Mouse (Mus musculus): ENCODE results near the gene Mast3. TPM values are rescaled to one million over a fixed set of nuclear protein-coding genes. Genes with fewer than 3 reads are reported as not detected.
A peak's percentile ranks its signal among the peaks of the same experiment; 100 is the strongest.

The Mast3 gene
- polyA plus RNA-seq, 1 experiment from 2014 or later = 9.8 TPM

- H3K4me3 ChIP-seq = peak within 1 kb of the TSS; percentile 80
- H3K27me3 ChIP-seq (ENCODE audit: low read depth, poor library complexity, severe bottlenecking) = peaks cover 30% of the 10 kb centered on the region
- H3K4me1 ChIP-seq = peaks cover 46% of the 10 kb centered on the region
- H3K9me3 ChIP-seq (replicated peaks) = no peaks in the 10 kb centered on the region
- peak within 1 kb of the TSS; percentile 85 for H3K27ac ChIP-seq (replicated peaks)
- WGBS = under 1% methylated on average over 53 of the region's 55 CpGs
- H3K36me3 ChIP-seq = peaks cover 24% of the 10 kb centered on the region
- peak; percentile 98 for DNase-seq (ENCODE audit: low spot score)
Measured at GRCm38 (mm10) chr8:70760775-70761406, 44.0 kb downstream of the Mast3 start, which contains the start of gene Mpv17l2. Mpv17l2 (minus strand) TSS chr8:70760946.

DNA sequence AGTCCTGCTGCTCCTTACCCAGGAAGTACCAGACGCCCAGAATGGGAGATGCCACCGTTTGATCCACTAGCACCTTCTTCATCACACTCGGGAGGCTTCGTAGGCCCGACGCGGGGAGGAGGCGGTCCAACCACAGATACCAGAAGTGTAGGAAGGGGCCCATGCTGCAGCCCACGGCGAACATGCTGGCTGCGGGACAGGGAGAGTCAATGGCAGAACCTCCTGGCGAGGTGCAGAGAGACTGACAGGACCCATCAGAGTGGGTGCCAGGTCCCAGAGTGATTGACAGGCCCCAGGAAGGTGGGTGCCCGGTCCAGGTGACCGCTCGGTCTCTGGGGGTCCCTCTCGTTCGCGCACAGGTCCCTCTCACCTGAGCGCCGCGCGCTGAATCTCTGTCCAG is 44.5 kb downstream of the Mast3 start:
- Histone ChIP-seq H3K4me1 (peaks cover 46% of the 10 kb centered on the region), H3K9me3 (replicated peaks) (no peaks in the 10 kb centered on the region), H3K27me3 (ENCODE audit: low read depth, poor library complexity, severe bottlenecking) (peaks cover 30% of the 10 kb centered on the region), H3K27ac (replicated peaks) (peak overlapping the region; percentile 85), H3K4me3 (peak overlapping the region; percentile 80), H3K36me3 (peaks cover 24% of the 10 kb centered on the region)
- 2% methylated on average over 22 of the region's 22 CpGs for WGBS
- no peak for DNase-seq (ENCODE audit: low spot score)

DNA sequence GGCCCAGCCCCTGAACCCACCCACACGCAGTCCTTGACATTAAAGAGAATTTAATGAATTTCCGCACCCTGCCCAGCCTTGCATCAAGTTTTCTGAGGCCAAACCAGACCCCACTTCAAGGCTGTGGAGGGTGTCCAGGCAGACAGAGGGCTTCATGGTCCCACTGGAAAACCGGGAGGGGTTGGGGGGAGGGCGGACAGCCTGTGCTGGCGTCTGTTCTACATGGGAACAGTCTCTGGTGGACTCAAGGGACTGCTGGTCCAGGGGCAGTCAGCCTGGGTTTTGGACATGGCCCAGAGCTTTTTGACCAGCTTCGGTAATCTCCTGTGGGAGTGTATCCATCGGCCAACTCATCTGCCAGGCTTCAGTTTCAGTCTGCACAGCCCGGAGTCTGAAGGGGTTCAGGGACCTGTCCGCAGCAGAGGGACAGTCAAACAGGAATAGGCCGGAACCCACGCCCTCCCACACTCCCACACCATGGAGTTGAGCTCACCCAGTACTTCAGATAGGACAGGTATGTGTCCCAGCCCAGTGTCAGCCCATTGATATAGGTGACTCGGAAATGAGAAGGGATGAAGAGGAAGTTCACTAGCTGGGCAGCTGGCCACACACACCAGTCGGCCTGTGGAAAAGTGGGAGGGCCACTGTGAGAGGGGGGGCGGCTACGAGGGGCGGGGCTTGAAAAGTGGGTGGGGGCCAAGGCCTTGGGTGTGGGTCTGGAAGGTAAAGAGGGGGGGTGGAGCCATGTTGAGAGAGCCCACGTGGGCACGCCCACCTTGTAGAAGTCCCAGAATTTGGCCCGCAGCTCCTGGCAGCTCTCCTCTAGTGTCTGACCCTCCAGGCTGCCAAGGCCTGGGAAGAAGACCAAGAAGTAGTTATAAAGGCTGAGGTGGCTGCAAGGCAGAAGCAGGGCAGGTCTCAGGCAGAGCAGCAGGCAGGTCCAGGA is 46.0 kb downstream of the Mast3 start:
- H3K36me3 ChIP-seq = peaks cover 24% of the 10 kb centered on the region
- peaks cover 59% of the 10 kb centered on the region for H3K4me1 ChIP-seq
- WGBS = 74% methylated on average over 19 of the region's 19 CpGs
- peak overlapping the region; percentile 80; the same call in 1 of the 2 replicates for H3K4me3 ChIP-seq
- H3K27ac ChIP-seq (replicated peaks) = no peak overlapping the region
- no peaks in the 10 kb centered on the region for H3K9me3 ChIP-seq (replicated peaks)
- DNase-seq (ENCODE audit: low spot score) = no peak
- H3K27me3 ChIP-seq (ENCODE audit: low read depth, poor library complexity, severe bottlenecking) = peaks cover 24% of the 10 kb centered on the region

DNA sequence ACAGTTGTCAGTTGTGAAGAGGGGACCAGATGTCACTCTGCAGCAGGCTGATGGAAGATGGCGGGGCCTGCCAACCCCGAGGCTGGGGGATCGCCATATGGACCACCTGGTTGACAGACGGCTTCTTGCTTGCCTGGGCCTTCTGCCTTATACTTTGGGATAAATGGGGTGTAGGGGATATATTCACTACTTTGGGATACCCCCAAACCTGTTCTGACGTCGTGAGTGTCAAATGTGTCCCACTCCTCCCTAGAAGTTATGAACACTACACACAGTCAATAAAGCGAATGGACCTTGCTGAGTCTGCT is 46.6 kb downstream of the Mast3 start:
- 0 out of 2 replicates have a peak overlapping the region, but pooled peaks have one; percentile 14 for H3K4me3 ChIP-seq
- peaks cover 24% of the 10 kb centered on the region for H3K27me3 ChIP-seq (ENCODE audit: low read depth, poor library complexity, severe bottlenecking)
- 90% methylated on average over 7 of the region's 7 CpGs for WGBS
- H3K4me1 ChIP-seq = peaks cover 64% of the 10 kb centered on the region
- H3K36me3 ChIP-seq = peaks cover 24% of the 10 kb centered on the region
- H3K9me3 ChIP-seq (replicated peaks) = no peaks in the 10 kb centered on the region
- no peak overlapping the region for H3K27ac ChIP-seq (replicated peaks)
- no peak for DNase-seq (ENCODE audit: low spot score)

DNA sequence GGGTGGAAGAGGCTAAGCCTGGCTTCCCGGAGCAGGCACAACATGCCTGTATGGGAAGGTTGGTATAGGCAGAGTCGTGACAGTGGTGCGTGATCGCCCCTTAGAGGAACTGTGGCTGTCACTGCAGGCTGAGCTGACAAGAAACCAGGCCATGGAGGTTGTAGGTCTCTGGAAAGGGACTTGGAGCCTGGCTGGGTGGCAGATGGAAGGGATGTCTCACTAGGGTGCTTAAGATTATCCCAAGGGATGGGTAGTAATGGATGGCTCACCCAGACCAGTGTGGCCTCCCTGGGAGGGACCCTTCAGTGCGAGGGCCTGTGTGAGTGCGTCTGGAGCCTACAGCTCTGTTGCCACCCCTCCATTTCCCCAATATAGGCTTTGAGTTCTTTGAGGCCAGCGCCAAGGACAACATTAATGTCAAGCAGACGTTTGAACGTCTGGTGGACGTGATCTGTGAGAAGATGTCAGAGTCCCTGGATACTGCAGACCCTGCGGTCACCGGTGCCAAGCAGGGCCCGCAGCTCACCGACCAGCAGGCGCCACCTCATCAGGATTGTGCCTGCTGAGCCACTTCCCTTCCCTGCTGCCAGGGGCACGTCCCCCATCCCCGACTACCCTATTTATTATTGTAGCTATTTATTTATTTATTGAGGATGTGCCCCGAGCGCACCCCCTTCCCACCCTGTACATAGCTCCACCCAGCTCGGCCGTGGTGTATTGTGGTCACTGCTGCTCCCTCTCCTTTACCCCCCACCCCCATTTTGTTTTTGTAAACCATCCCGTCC is 47.1 kb downstream of the Mast3 start:
- H3K27ac ChIP-seq (replicated peaks) = no peak overlapping the region
- DNase-seq (ENCODE audit: low spot score) = no peak
- peaks cover 70% of the 10 kb centered on the region for H3K4me1 ChIP-seq

DNA sequence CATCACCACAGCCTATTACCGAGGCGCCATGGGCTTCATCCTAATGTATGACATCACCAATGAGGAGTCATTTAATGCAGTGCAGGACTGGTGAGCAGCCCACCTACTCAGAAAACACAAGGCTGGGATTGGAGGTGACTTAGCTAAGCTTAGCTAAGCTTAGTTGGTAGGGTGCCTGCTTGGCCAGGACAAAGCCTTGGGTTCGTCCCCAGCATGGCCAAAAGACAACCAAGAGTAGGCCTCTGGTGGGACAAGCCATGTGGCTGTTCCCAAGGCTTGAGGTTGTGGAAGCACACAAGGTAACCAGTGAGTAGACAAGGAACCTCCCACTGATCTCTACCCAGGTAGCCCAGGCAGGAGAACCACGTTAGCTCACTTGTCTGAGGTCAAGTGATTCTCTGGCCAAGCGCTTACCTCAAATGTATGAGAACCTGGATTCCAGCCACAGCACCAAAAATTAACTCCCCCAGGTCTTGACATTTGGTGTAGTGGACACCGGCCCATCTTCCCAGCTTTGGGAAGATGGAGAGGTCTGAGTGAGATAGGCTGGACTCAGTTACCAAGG is 48.3 kb downstream of the Mast3 start:
- Histone ChIP-seq H3K27me3 (ENCODE audit: low read depth, poor library complexity, severe bottlenecking) (peaks cover 29% of the 10 kb centered on the region), H3K36me3 (peaks cover 24% of the 10 kb centered on the region), H3K9me3 (replicated peaks) (no peaks in the 10 kb centered on the region), H3K4me3 (no peak overlapping the region), H3K27ac (replicated peaks) (no peak overlapping the region), H3K4me1 (peaks cover 63% of the 10 kb centered on the region)
- no peak for DNase-seq (ENCODE audit: low spot score)
- 86% methylated on average over 6 of the region's 6 CpGs for WGBS

More for the DNA sequence above, 47.1 kb downstream of the Mast3 start:
- Histone ChIP-seq H3K4me3 (0 out of 2 replicates have a peak overlapping the region, but pooled peaks have one; percentile 1), H3K36me3 (peaks cover 24% of the 10 kb centered on the region), H3K9me3 (replicated peaks) (no peaks in the 10 kb centered on the region), H3K27me3 (ENCODE audit: low read depth, poor library complexity, severe bottlenecking) (peaks cover 28% of the 10 kb centered on the region)
- 71% methylated on average over 22 of the region's 22 CpGs for WGBS

DNA sequence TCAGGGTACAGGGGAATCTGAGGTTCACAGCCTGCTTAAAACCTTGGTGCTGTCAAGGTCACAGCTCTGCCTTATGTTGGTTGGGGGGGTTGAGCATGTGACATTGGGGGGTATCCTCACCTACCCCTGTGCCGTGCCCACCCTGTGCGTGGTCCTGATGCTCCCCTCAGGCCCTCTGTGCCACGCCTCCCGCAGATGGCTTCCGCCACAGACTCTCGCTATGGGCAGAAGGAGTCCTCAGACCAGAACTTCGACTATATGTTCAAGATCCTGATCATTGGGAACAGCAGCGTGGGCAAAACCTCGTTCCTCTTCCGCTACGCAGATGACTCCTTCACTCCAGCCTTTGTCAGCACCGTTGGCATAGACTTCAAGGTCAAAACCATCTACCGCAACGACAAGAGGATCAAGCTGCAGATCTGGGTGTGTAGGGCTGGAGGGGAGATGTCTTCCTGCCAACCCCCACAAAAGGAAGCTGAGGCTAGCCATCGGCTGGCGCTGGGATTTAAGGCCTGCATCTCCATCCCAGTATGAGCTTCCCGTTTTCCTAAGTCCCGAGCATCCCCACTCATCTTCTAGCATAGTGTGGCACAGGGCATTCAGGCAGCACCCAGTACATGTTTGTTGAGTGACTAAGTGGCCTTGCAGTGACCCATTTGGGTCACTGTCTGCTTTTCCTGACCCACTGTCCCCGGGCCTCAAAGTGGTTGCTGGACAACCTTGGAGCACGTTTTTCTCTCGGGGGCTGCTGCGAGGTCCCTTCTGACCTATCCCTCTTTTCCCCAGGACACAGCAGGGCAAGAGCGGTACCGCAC is 49.0 kb downstream of the Mast3 start:
- H3K27me3 ChIP-seq (ENCODE audit: low read depth, poor library complexity, severe bottlenecking) = peaks cover 29% of the 10 kb centered on the region
- peaks cover 24% of the 10 kb centered on the region for H3K36me3 ChIP-seq
- no peaks in the 10 kb centered on the region for H3K9me3 ChIP-seq (replicated peaks)
- DNase-seq (ENCODE audit: low spot score) = no peak
- WGBS = 87% methylated on average over 24 of the region's 24 CpGs
- no peak overlapping the region for H3K27ac ChIP-seq (replicated peaks)
- H3K4me3 ChIP-seq = peak overlapping the region; percentile 78
- peaks cover 56% of the 10 kb centered on the region for H3K4me1 ChIP-seq

DNA sequence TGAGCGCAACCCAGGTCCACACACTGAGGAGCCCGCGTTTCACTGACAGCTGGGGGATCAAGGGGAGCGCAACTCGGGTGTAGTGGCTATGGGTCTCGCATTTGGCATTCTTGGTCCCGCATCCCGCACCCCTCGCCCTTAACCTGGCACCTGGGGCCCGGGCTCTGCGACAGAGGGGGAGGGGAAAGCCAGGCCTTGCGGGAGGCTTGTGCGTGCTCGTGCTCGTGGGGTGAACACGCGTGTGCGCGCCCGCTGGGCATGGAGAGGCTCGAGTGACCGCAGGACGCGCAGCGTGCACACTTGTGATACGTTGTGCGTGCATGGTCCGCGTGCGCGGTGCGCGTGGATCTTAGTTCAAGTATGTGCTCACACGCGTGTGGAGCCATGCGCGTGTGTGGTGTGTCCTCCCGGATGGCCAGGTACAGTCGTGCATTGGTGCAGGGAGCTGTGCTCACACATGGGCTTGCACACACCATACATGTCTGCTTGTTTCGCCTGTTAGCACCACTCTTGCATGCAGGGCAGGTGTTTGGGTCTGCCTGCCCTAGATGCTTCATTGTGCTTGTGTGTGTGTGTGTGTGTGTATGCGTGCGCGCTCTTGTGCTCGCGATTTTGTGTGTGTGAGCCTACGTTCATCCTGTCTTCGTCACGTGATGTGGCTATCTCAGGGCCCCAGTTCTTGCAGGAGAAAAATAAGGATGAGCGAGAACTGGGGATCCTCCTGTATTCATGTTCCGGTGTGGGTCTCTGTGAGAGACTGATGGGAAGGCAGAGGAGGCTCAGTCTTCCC is 49.8 kb downstream of the Mast3 start:
- Histone ChIP-seq H3K4me3 (peak overlapping the region; percentile 78), H3K27me3 (ENCODE audit: low read depth, poor library complexity, severe bottlenecking) (peaks cover 29% of the 10 kb centered on the region), H3K9me3 (replicated peaks) (no peaks in the 10 kb centered on the region), H3K36me3 (peaks cover 24% of the 10 kb centered on the region), H3K4me1 (peaks cover 48% of the 10 kb centered on the region), H3K27ac (replicated peaks) (peak overlapping the region; percentile 84)
- 24% methylated on average over 50 of the region's 50 CpGs for WGBS
- no peak for DNase-seq (ENCODE audit: low spot score)

- DNase-seq (ENCODE audit: low spot score) = peak; percentile 97
- peak within 1 kb of the TSS; percentile 78 for H3K4me3 ChIP-seq
- 9% methylated on average over 37 of the region's 37 CpGs for WGBS
- H3K4me1 ChIP-seq = peaks cover 40% of the 10 kb centered on the region
- H3K27me3 ChIP-seq (ENCODE audit: low read depth, poor library complexity, severe bottlenecking) = peaks cover 26% of the 10 kb centered on the region
- H3K27ac ChIP-seq (replicated peaks) = peak within 1 kb of the TSS; percentile 84
- no peaks in the 10 kb centered on the region for H3K9me3 ChIP-seq (replicated peaks)
- peaks cover 24% of the 10 kb centered on the region for H3K36me3 ChIP-seq
Measured at GRCm38 (mm10) chr8:70754043-70754870, 50.6 kb downstream of the Mast3 start, which contains the start of gene Rab3a. Rab3a (plus strand) TSS chr8:70754679.

DNA sequence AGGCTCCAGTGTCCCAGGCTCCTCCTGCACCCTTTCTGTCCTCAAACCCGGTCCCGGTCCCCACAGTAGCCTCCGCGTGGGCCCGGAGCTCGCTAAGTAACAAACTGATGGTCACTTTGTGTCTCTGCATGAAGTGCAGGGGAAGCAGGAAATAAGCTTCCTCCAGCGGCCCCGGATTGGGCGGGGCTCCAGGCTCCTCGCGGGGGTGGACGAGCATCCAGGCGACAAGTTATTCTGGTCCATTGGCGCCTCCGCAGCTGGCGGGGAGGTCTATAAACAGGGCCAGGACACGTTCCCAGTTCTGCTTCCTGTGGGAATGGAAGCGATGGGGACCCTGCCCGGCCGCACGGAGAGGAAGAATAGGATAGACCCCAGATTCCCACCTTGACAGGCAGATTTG is 51.7 kb downstream of the Mast3 start:
- peaks cover 32% of the 10 kb centered on the region for H3K4me1 ChIP-seq
- H3K36me3 ChIP-seq = peaks cover 22% of the 10 kb centered on the region
- H3K9me3 ChIP-seq (replicated peaks) = no peaks in the 10 kb centered on the region
- DNase-seq (ENCODE audit: low spot score) = no peak
- 38% methylated on average over 21 of the region's 21 CpGs for WGBS
- peak overlapping the region; percentile 16; the same call in 1 of the 2 replicates for H3K4me3 ChIP-seq
- no peak overlapping the region; the same call in 1 of the 2 replicates for H3K27ac ChIP-seq (replicated peaks)
- peaks cover 34% of the 10 kb centered on the region for H3K27me3 ChIP-seq (ENCODE audit: low read depth, poor library complexity, severe bottlenecking)
